Mouse (Mus musculus) central nervous system, embryonic 14 days (tissue): ENCODE results near the gene Tnfrsf19. TPM values are rescaled to one million over a fixed set of nuclear protein-coding genes. Genes with fewer than 3 reads are reported as not detected.

Experiments
- polyA plus RNA-seq: library from polyadenylated mRNA; depleted of rRNA; stranded (reverse); fragments of >200 nt; gene quantifications from 2 replicates; pipeline ENCODE4 v1.2.3, GENCODE M21; 2012; rRNA removed

The Tnfrsf19 gene
- polyA plus RNA-seq = 37.4 and 45.2 TPM in 2 replicates

GRCm38 (mm10) chr14:61046091-61046681 is at the start of gene Tnfrsf19:
Gene Tnfrsf19, minus strand, starts transcription at chr14:61046490.

Other genes starting within 250 kb of the Tnfrsf19 start
- 10.0 and 11.6 TPM in 2 replicates for gene Sacs, start 92.0 kb upstream of the Tnfrsf19 start, polyA plus RNA-seq
- 0.01 and 1.3 TPM in 2 replicates for gene Sgcg, start 212.0 kb upstream of the Tnfrsf19 start, polyA plus RNA-seq